Mouse (Mus musculus) MEL (cell line): ENCODE results near the gene Fbln5. TPM values are rescaled to one million over a fixed set of nuclear protein-coding genes. Genes with fewer than 3 reads are reported as not detected.

Source experiments
- DNase-seq: peaks from one replicate; pipeline ENCODE4 v3.0.0; 2011; ENCODE audit warnings: low read depth, low spot score
- H3K27ac ChIP-seq: 2 replicates; pipeline ENCODE4 v1.5.1; 2012; ENCODE audit warnings: low read depth, mild to moderate bottlenecking, control low read depth, low read length, moderate library complexity; ENCODE audit not compliant: control insufficient read depth
- H3K27me3 ChIP-seq, 2 experiments: fragments of 150-350 bp in 1 of 2; sonication (generic) in 1 of 2; 2 replicates each; pipeline ENCODE4 v1.6.1; 2012; ENCODE audit warnings: low read length in 2 of 2, mild to moderate bottlenecking in 2 of 2, improper control_type of control experiment in 1 of 2, moderate library complexity in 1 of 2; ENCODE audit not compliant: insufficient read depth in 2 of 2, control insufficient read depth in 1 of 2
- H3K36me3 ChIP-seq, 2 experiments: 2 replicates each; pipeline ENCODE4 v1.6.1; 2012 to 2014; ENCODE audit warnings: low read length in 2 of 2, improper control_type of control experiment in 1 of 2, inconsistent platforms in 1 of 2, mild to moderate bottlenecking in 1 of 2; ENCODE audit not compliant: insufficient read depth in 2 of 2, control insufficient read depth in 1 of 2
- H3K4me1 ChIP-seq, 2 experiments: fragments of 150-350 bp in 1 of 2; sonication (generic) in 1 of 2; 2 replicates each; pipeline ENCODE4 v1.6.1; 2012; ENCODE audit warnings: low read length in 2 of 2, improper control_type of control experiment in 1 of 2, mild to moderate bottlenecking in 1 of 2; ENCODE audit not compliant: insufficient read depth in 2 of 2, control insufficient read depth in 1 of 2
- H3K4me3 ChIP-seq, 2 experiments: fragments of 150-350 bp in 1 of 2; sonication (generic) in 1 of 2; 2 replicates each; pipeline ENCODE4 v1.5.1; 2012; ENCODE audit warnings: low read depth in 2 of 2, low read length in 2 of 2, mild to moderate bottlenecking in 2 of 2, moderate library complexity in 2 of 2, control low read depth in 1 of 2, improper control_type of control experiment in 1 of 2; ENCODE audit not compliant: control insufficient read depth in 1 of 2, insufficient read depth in 1 of 2
- H3K79me2 ChIP-seq: 2 replicates; pipeline ENCODE4 v1.6.1; 2012; ENCODE audit warnings: mild to moderate bottlenecking, low read length, moderate library complexity; ENCODE audit not compliant: control insufficient read depth, poor library complexity, insufficient read depth
- H3K9ac ChIP-seq: 2 replicates; pipeline ENCODE4 v1.6.1; 2012; ENCODE audit warnings: low read depth, mild to moderate bottlenecking, control low read depth, low read length, moderate library complexity; ENCODE audit not compliant: control insufficient read depth, poor library complexity, severe bottlenecking
- H3K9me3 ChIP-seq: fragments of 150-350 bp; sonication (generic); replicated peaks from 2 replicates; pipeline ENCODE4 v1.6.1; 2012; ENCODE audit warnings: mild to moderate bottlenecking, low read length, improper control_type of control experiment, moderate library complexity; ENCODE audit not compliant: insufficient read depth
- CHD2 ChIP-seq: IDR thresholded peaks from 2 replicates; pipeline ENCODE4 v1.6.1; 2011; ENCODE audit warnings: low read length, improper control_type of control experiment
- CTCF ChIP-seq, 3 experiments: IDR thresholded peaks in 2 of 3; conservative IDR thresholded peaks in 1 of 3; 2 replicates each; pipeline ENCODE4 v1.5.1; 2011 to 2012; ENCODE audit warnings: low read length in 3 of 3, low read depth in 2 of 3, mild to moderate bottlenecking in 2 of 3, improper control_type of control experiment in 1 of 3, inconsistent platforms in 1 of 3, mixed read lengths in 1 of 3, moderate library complexity in 1 of 3; ENCODE audit not compliant: control insufficient read depth in 1 of 3, insufficient read depth in 1 of 3, poor library complexity in 1 of 3, severe bottlenecking in 1 of 3
- ELF1 ChIP-seq: IDR thresholded peaks from 2 replicates; pipeline ENCODE4 v1.6.1; 2014; ENCODE audit warnings: low read depth, mild to moderate bottlenecking, inconsistent platforms, low read length, improper control_type of control experiment, moderate library complexity
- EP300 ChIP-seq, 2 experiments: IDR thresholded peaks; 2 replicates each; pipeline ENCODE4 v1.6.1; 2011; ENCODE audit warnings: improper control_type of control experiment in 2 of 2, low read length in 2 of 2, low read depth in 1 of 2, mild to moderate bottlenecking in 1 of 2
- GABPA ChIP-seq: IDR thresholded peaks from 2 replicates; pipeline ENCODE4 v1.6.1; 2012; ENCODE audit warnings: low read depth, mild to moderate bottlenecking, inconsistent platforms, low read length, improper control_type of control experiment, moderate library complexity
- GATA1 ChIP-seq: IDR thresholded peaks from 2 replicates; pipeline ENCODE4 v1.6.1; 2011; ENCODE audit warnings: low read depth, low read length, improper control_type of control experiment
- HCFC1 ChIP-seq: IDR thresholded peaks from 2 replicates; pipeline ENCODE4 v1.6.1; 2012; ENCODE audit warnings: low read depth, mild to moderate bottlenecking, inconsistent platforms, low read length, improper control_type of control experiment, moderate library complexity
- MAFK ChIP-seq: IDR thresholded peaks from 2 replicates; pipeline ENCODE4 v1.6.1; 2011; ENCODE audit warnings: low read depth, mild to moderate bottlenecking, low read length, improper control_type of control experiment, borderline replicate concordance
- MAZ ChIP-seq: IDR thresholded peaks from 2 replicates; pipeline ENCODE4 v1.6.1; 2012; ENCODE audit warnings: low read depth, mild to moderate bottlenecking, inconsistent platforms, low read length, improper control_type of control experiment
- MXI1 ChIP-seq: IDR thresholded peaks from 2 replicates; pipeline ENCODE4 v1.6.1; 2011; ENCODE audit warnings: mild to moderate bottlenecking, low read depth, low read length, improper control_type of control experiment
- NELFE ChIP-seq: IDR thresholded peaks from 2 replicates; pipeline ENCODE4 v1.6.1; 2011; ENCODE audit warnings: low read depth, low read length, improper control_type of control experiment
- NRF1 ChIP-seq: IDR thresholded peaks from 2 replicates; pipeline ENCODE4 v1.6.1; 2014; ENCODE audit warnings: low read depth, mild to moderate bottlenecking, inconsistent platforms, low read length, improper control_type of control experiment, moderate library complexity; ENCODE audit not compliant: poor library complexity, insufficient read depth, severe bottlenecking
- POLR2AphosphoS2 ChIP-seq: IDR thresholded peaks from 2 replicates; pipeline ENCODE4 v1.6.1; 2011; ENCODE audit warnings: low read length, improper control_type of control experiment
- SIN3A ChIP-seq: IDR thresholded peaks from 2 replicates; pipeline ENCODE4 v1.6.1; 2012; ENCODE audit warnings: low read length, improper control_type of control experiment, inconsistent platforms
- TAL1 ChIP-seq: IDR thresholded peaks from 2 replicates; pipeline ENCODE4 v1.6.1; 2012; ENCODE audit warnings: mild to moderate bottlenecking, inconsistent platforms, low read length, moderate library complexity, mixed read lengths
- TBP ChIP-seq: IDR thresholded peaks from 2 replicates; pipeline ENCODE4 v1.8.0; 2011; ENCODE audit warnings: low read depth, low read length, improper control_type of control experiment
- UBTF ChIP-seq: IDR thresholded peaks from 2 replicates; pipeline ENCODE4 v1.6.1; 2012; ENCODE audit warnings: low read depth, mild to moderate bottlenecking, inconsistent platforms, low read length, improper control_type of control experiment, moderate library complexity, borderline replicate concordance; ENCODE audit not compliant: insufficient read depth
- USF1 ChIP-seq: IDR thresholded peaks from 2 replicates; pipeline ENCODE4 v1.6.1; 2014; ENCODE audit warnings: low read depth, mild to moderate bottlenecking, inconsistent platforms, low read length, improper control_type of control experiment, moderate library complexity
- ZC3H11A ChIP-seq: IDR thresholded peaks from 2 replicates; pipeline ENCODE4 v1.6.1; 2012; ENCODE audit warnings: low read depth, mild to moderate bottlenecking, inconsistent platforms, low read length, improper control_type of control experiment
- ZNF384 ChIP-seq: IDR thresholded peaks from 2 replicates; pipeline ENCODE4 v1.6.1; 2012; ENCODE audit warnings: low read depth, mild to moderate bottlenecking, inconsistent platforms, low read length, improper control_type of control experiment
- polyA plus RNA-seq, 2 experiments: library from polyadenylated mRNA; stranded (reverse) in 1 of 2; unstranded in 1 of 2; fragments of >175 nt in 1 of 2; fragments of >200 nt in 1 of 2; gene quantifications; 2 replicates each; pipeline versions ENCODE4 v1.2.1 to v1.2.4; 2012; ENCODE audit warnings: low replicate concordance in 2 of 2, low read depth in 1 of 2; ENCODE audit not compliant: insufficient read length in 2 of 2, insufficient read depth in 1 of 2, missing spikeins in 1 of 2
- total RNA-seq: library from RNA; depleted of rRNA; stranded (reverse); fragments of 300-350 nt; gene quantifications from 2 replicates; pipeline ENCODE4 v1.2.3, GENCODE M21; 2012; rRNA removed

Fbln5 gene
- total RNA-seq = not detected in 2 replicates
- polyA plus RNA-seq = not detected

DNA sequence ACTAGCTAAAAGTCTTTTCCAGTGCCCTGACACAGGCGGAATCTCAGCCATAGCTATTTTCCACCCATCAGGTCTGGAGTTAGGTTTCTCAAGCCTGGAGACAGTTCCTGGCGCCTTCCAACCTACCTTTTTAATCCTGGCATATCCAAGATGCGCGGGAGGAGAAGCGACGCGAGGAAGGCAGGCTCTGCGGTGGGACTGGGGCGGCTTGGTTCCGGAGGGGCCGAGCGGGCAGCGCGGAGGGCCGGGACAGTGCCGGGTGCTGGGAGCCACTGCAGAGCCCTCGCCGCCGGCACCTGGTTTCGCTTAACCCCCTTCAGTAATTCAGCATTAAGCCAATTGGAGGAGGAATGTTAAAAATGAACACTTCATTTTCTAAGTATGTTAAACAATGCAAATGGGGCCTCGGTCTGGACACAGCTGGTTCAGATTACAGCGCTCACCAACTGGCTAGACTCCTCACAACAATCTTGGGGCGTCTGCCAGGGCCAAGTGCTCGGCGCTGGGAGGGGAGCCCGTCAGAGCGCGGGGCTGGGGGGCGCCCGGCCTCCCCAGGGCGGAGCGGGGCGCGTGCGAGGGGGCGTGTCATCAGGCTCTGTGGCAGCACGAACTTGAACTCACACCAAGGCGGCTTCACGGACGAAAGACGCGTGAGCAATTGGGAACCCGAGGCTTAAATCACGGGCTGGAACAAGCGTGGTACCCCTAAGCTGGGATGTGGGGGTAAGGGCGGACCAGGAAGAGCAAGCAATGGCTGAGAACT lies at the start of gene Fbln5:
Gene Fbln5 (minus strand): TSS at position 448 of the 763 bp plus-strand sequence.
- no peaks in the 10 kb centered on the region for H3K79me2 ChIP-seq
- no peaks in the 10 kb centered on the region for H3K36me3 ChIP-seq
- peaks cover 0 to 3% of the 10 kb centered on the region in 2 experiments; a peak in 3 of 4 replicates for H3K27me3 ChIP-seq
- no peaks in the 10 kb centered on the region for H3K9me3 ChIP-seq
- no peak within 1 kb of the TSS for H3K9ac ChIP-seq
- TF ChIP-seq ZNF384 = no peak
- no peak for TF ChIP-seq TBP
- no peak for TF ChIP-seq SIN3A
- TF ChIP-seq CTCF (IDR thresholded peaks at IDR 0.05 in 2 of 3, conservative IDR thresholded peaks at IDR 0.05 in 1 of 3; ENCODE audit: control insufficient read depth in 1 of 3, insufficient read depth in 1 of 3, low read depth in 2 of 3, low read length in 3 of 3, poor library complexity in 1 of 3, severe bottlenecking in 1 of 3) = no peak
- TF ChIP-seq GATA1 = no peak
- TF ChIP-seq NRF1 = no peak
- TF ChIP-seq NELFE = no peak
- TF ChIP-seq HCFC1 = no peak
- TF ChIP-seq UBTF = no peak
- TF ChIP-seq ZC3H11A = no peak
- no peak for TF ChIP-seq GABPA
- TF ChIP-seq EP300 (IDR thresholded peaks at IDR 0.05; ENCODE audit: low read depth in 1 of 2, low read length in 2 of 2) = no peak
- TF ChIP-seq, all 39 proteins: peak for 0
- no peak for DNase-seq
- Histone ChIP-seq H3K27ac (no peak within 1 kb of the TSS), H3K4me3 (no peak within 1 kb of the TSS), H3K4me1 (peaks cover 0 to 10% of the 10 kb centered on the region in 2 experiments; a peak in 2 of 4 replicates)

DNA sequence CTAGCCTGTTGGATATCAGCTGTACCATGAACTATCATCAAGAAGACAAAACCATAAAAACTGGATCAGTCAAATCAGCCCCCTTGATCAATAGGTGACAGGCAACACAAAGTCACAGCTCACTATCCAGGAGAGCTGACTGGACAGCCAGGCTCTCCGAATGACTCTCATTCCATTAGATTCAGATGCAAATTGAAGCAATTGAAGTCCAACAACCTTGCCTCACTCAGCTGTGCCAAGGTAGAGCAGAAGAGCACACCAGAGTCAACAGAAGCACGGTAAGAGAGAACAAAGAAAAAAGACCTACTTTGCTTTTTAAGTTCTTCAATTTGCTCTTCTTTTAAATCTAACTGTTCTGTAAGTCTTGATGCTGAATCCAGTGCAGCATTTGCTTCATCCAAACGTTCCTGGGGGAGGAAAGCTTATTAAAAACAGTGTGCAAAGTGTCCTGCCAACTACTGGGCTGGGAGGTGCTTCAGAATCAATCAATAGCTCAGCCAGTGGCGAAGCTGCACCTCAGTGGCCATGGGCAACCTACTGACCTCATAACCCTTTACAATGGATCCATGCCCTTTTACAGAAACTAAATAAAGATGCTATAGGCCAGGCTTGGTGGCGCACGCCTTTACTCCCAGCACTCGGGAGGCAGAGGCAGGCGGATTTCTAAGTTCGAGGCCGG lies 43.6 kb upstream of the Fbln5 start:
- DNase-seq = no peak
- Histone ChIP-seq H3K4me3 (no peak overlapping the region), H3K27ac (no peak overlapping the region), H3K9me3 (no peaks in the 10 kb centered on the region), H3K4me1 (no peaks in the 10 kb centered on the region), H3K27me3 (no peaks in the 10 kb centered on the region), H3K79me2 (no peaks in the 10 kb centered on the region), H3K36me3 (peaks cover 0 to 14% of the 10 kb centered on the region in 2 experiments; a peak in 2 of 4 replicates), H3K9ac (no peak overlapping the region)
- TF ChIP-seq TAL1 = no peak
- TF ChIP-seq HCFC1 = no peak
- no peak for TF ChIP-seq EP300 (IDR thresholded peaks at IDR 0.05; ENCODE audit: low read depth in 1 of 2, low read length in 2 of 2)
- no peak for TF ChIP-seq POLR2AphosphoS2
- no peak for TF ChIP-seq USF1
- no peak for TF ChIP-seq CTCF (IDR thresholded peaks at IDR 0.05 in 2 of 3, conservative IDR thresholded peaks at IDR 0.05 in 1 of 3; ENCODE audit: control insufficient read depth in 1 of 3, insufficient read depth in 1 of 3, low read depth in 2 of 3, low read length in 3 of 3, poor library complexity in 1 of 3, severe bottlenecking in 1 of 3)
- TF ChIP-seq MXI1 = no peak
- TF ChIP-seq MAZ = no peak
- no peak for TF ChIP-seq GABPA
- no peak for TF ChIP-seq NELFE
- no peak for TF ChIP-seq MAFK
- TF ChIP-seq ELF1 = no peak
- no peak for TF ChIP-seq CHD2
- no peak for TF ChIP-seq ZNF384
